Mouse (Mus musculus): ENCODE results near the gene C1qtnf9. TPM values are rescaled to one million over a fixed set of nuclear protein-coding genes. Genes with fewer than 3 reads are reported as not detected.
A peak's percentile ranks its signal among the peaks of the same experiment; 100 is the strongest.

Gene C1qtnf9
- polyA plus RNA-seq, 1 experiment from 2014 or later, result 0.15 TPM

GRCm38 (mm10) chr14:60776521-60776920 lies 8.6 kb downstream of the C1qtnf9 start:
- H3K27ac ChIP-seq (replicated peaks), result no peak overlapping the region
- H3K4me3 ChIP-seq, result no peak overlapping the region
- no peaks in the 10 kb centered on the region for H3K36me3 ChIP-seq (replicated peaks)
- DNase-seq (ENCODE audit: low spot score), result no peak
- no peaks in the 10 kb centered on the region for H3K4me1 ChIP-seq
- WGBS, result 87% methylated on average over 8 of the region's 8 CpGs
- no peaks in the 10 kb centered on the region for H3K27me3 ChIP-seq (replicated peaks; ENCODE audit: low read depth, poor library complexity, severe bottlenecking)
- no peaks in the 10 kb centered on the region for H3K9me3 ChIP-seq

- no peaks in the 10 kb centered on the region for H3K36me3 ChIP-seq (replicated peaks)
- no peak for DNase-seq (ENCODE audit: low spot score)
- WGBS, result 88% methylated on average over 5 of the region's 5 CpGs
Observed at GRCm38 (mm10) chr14:60777485-60777919, 9.6 kb downstream of the C1qtnf9 start.

GRCm38 (mm10) chr14:60779198-60779597 lies 11.3 kb downstream of the C1qtnf9 start:
- Histone ChIP-seq H3K36me3 (replicated peaks) (no peaks in the 10 kb centered on the region), H3K27me3 (replicated peaks; ENCODE audit: low read depth, poor library complexity, severe bottlenecking) (peaks cover 12% of the 10 kb centered on the region; the same call in 1 of the 2 replicates), H3K4me1 (no peaks in the 10 kb centered on the region; the same call in 1 of the 2 replicates), H3K4me3 (no peak overlapping the region), H3K9me3 (no peaks in the 10 kb centered on the region), H3K27ac (replicated peaks) (no peak overlapping the region)
- no peak for DNase-seq (ENCODE audit: low spot score)
- WGBS, result 90% methylated on average over 7 of the region's 7 CpGs

More at GRCm38 (mm10) chr14:60777485-60777919, 9.6 kb downstream of the C1qtnf9 start:
- Histone ChIP-seq H3K27ac (replicated peaks) (no peak overlapping the region), H3K4me3 (no peak overlapping the region), H3K4me1 (no peaks in the 10 kb centered on the region), H3K27me3 (replicated peaks; ENCODE audit: low read depth, poor library complexity, severe bottlenecking) (no peaks in the 10 kb centered on the region), H3K9me3 (no peaks in the 10 kb centered on the region)

GRCm38 (mm10) chr14:60782121-60782656 lies 14.3 kb downstream of the C1qtnf9 start:
- peaks cover 12% of the 10 kb centered on the region; the same call in 1 of the 2 replicates for H3K27me3 ChIP-seq (replicated peaks; ENCODE audit: low read depth, poor library complexity, severe bottlenecking)
- peaks cover under 1% of the 10 kb centered on the region; the same call in 1 of the 2 replicates for H3K36me3 ChIP-seq (replicated peaks)
- H3K9me3 ChIP-seq, result no peaks in the 10 kb centered on the region
- H3K4me3 ChIP-seq, result no peak overlapping the region
- DNase-seq (ENCODE audit: low spot score), result no peak
- WGBS, result 41% methylated on average over 7 of the region's 7 CpGs
- peaks cover 10% of the 10 kb centered on the region for H3K4me1 ChIP-seq
- no peak overlapping the region for H3K27ac ChIP-seq (replicated peaks)

GRCm38 (mm10) chr14:60783196-60783595 lies 15.3 kb downstream of the C1qtnf9 start:
- Histone ChIP-seq H3K27ac (replicated peaks) (no peak overlapping the region), H3K36me3 (replicated peaks) (peaks cover 11% of the 10 kb centered on the region), H3K4me3 (no peak overlapping the region), H3K9me3 (no peaks in the 10 kb centered on the region), H3K4me1 (peaks cover 10% of the 10 kb centered on the region), H3K27me3 (replicated peaks; ENCODE audit: low read depth, poor library complexity, severe bottlenecking) (peaks cover 12% of the 10 kb centered on the region; the same call in 1 of the 2 replicates)
- no peak for DNase-seq (ENCODE audit: low spot score)
- 47% methylated on average over 8 of the region's 8 CpGs for whole genome bisulfite sequencing

- Histone ChIP-seq H3K27me3 (replicated peaks; ENCODE audit: low read depth, poor library complexity, severe bottlenecking) (peaks cover 12% of the 10 kb centered on the region; the same call in 1 of the 2 replicates), H3K9me3 (no peaks in the 10 kb centered on the region), H3K4me3 (peak within 1 kb of the TSS; percentile 92), H3K27ac (replicated peaks) (peak within 1 kb of the TSS; percentile 88), H3K36me3 (replicated peaks) (peaks cover 24% of the 10 kb centered on the region), H3K4me1 (peaks cover 10% of the 10 kb centered on the region)
- WGBS, result under 1% methylated on average over 61 of the region's 61 CpGs
- peak; percentile 90 for DNase-seq (ENCODE audit: low spot score)
Observed at GRCm38 (mm10) chr14:60784427-60785315, 16.7 kb downstream of the C1qtnf9 start, which contains the start of gene Mipep. Mipep (plus strand) TSS chr14:60784573.

- no peak overlapping the region for H3K27ac ChIP-seq (replicated peaks)
- no peaks in the 10 kb centered on the region for H3K9me3 ChIP-seq
- 46% methylated on average over 3 of the region's 3 CpGs for WGBS
- DNase-seq (ENCODE audit: low spot score), result peak; percentile 54
- peaks cover 7% of the 10 kb centered on the region for H3K4me1 ChIP-seq
- no peaks in the 10 kb centered on the region for H3K27me3 ChIP-seq (replicated peaks; ENCODE audit: low read depth, poor library complexity, severe bottlenecking)
- H3K4me3 ChIP-seq, result no peak overlapping the region
- H3K36me3 ChIP-seq (replicated peaks), result peaks cover 56% of the 10 kb centered on the region
Observed at GRCm38 (mm10) chr14:60790103-60790502, 22.2 kb downstream of the C1qtnf9 start.

- Histone ChIP-seq H3K36me3 (replicated peaks) (peaks cover 63% of the 10 kb centered on the region), H3K9me3 (no peaks in the 10 kb centered on the region), H3K4me3 (no peak overlapping the region), H3K27ac (replicated peaks) (no peak overlapping the region), H3K4me1 (no peaks in the 10 kb centered on the region), H3K27me3 (replicated peaks; ENCODE audit: low read depth, poor library complexity, severe bottlenecking) (no peaks in the 10 kb centered on the region)
- 89% methylated on average over 4 of the region's 4 CpGs for WGBS
- no peak for DNase-seq (ENCODE audit: low spot score)
Observed at GRCm38 (mm10) chr14:60796600-60797322, 28.8 kb downstream of the C1qtnf9 start.

- no peak overlapping the region for H3K27ac ChIP-seq (replicated peaks)
- DNase-seq (ENCODE audit: low spot score), result no peak
- peaks cover 63% of the 10 kb centered on the region for H3K36me3 ChIP-seq (replicated peaks)
- H3K27me3 ChIP-seq (replicated peaks; ENCODE audit: low read depth, poor library complexity, severe bottlenecking), result no peaks in the 10 kb centered on the region
- no peaks in the 10 kb centered on the region for H3K4me1 ChIP-seq
- WGBS, result 94% methylated on average over 5 of the region's 5 CpGs
- no peak overlapping the region for H3K4me3 ChIP-seq
- no peaks in the 10 kb centered on the region for H3K9me3 ChIP-seq
Observed at GRCm38 (mm10) chr14:60797596-60797995, 29.7 kb downstream of the C1qtnf9 start.

- H3K27ac ChIP-seq (replicated peaks), result no peak overlapping the region
- WGBS, result 89% methylated on average over 4 of the region's 4 CpGs
Observed at GRCm38 (mm10) chr14:60798721-60799120, 30.8 kb downstream of the C1qtnf9 start.

GRCm38 (mm10) chr14:60799762-60800728 lies 32.1 kb downstream of the C1qtnf9 start:
- H3K4me3 ChIP-seq, result no peak overlapping the region
- DNase-seq (ENCODE audit: low spot score), result no peak
- no peak overlapping the region for H3K27ac ChIP-seq (replicated peaks)
- WGBS, result 57% methylated on average over 9 of the region's 9 CpGs
- H3K9me3 ChIP-seq, result no peaks in the 10 kb centered on the region
- no peaks in the 10 kb centered on the region for H3K27me3 ChIP-seq (replicated peaks; ENCODE audit: low read depth, poor library complexity, severe bottlenecking)
- no peaks in the 10 kb centered on the region for H3K4me1 ChIP-seq
- peaks cover 83% of the 10 kb centered on the region for H3K36me3 ChIP-seq (replicated peaks)

More at GRCm38 (mm10) chr14:60798721-60799120, 30.8 kb downstream of the C1qtnf9 start:
- H3K36me3 ChIP-seq (replicated peaks), result peaks cover 74% of the 10 kb centered on the region
- no peak overlapping the region for H3K4me3 ChIP-seq
- no peaks in the 10 kb centered on the region for H3K27me3 ChIP-seq (replicated peaks; ENCODE audit: low read depth, poor library complexity, severe bottlenecking)
- DNase-seq (ENCODE audit: low spot score), result no peak
- H3K4me1 ChIP-seq, result no peaks in the 10 kb centered on the region
- no peaks in the 10 kb centered on the region for H3K9me3 ChIP-seq
